Mouse (Mus musculus) layer of hippocampus, adult 2 months (tissue): Measurements from ENCODE around the gene Scarf2. TPM values are rescaled to one million over a fixed set of nuclear protein-coding genes. Genes with fewer than 3 reads are reported as not detected.
A peak's percentile ranks its signal among the peaks of the same experiment; 100 is the strongest.

ENCODE experiments used
- DNase-seq, 2 experiments: peaks; one replicate each; pipeline ENCODE4 v3.0.0; 2022; ENCODE audit warnings: low spot score in 2 of 2
- H3K27ac ChIP-seq: fragments of 200-600 bp; 2 replicates; pipeline ENCODE4 v1.8.1; 2022
- H3K4me3 ChIP-seq: fragments of 200-600 bp; 2 replicates; pipeline ENCODE4 v1.8.1; 2022; ENCODE audit warnings: mild to moderate bottlenecking
- CTCF ChIP-seq: fragments of 200-600 bp; conservative IDR thresholded peaks from 2 replicates; pipeline ENCODE4 v1.8.1; 2022; ENCODE audit warnings: antibody characterized with exemption, mild to moderate bottlenecking, moderate library complexity
- total RNA-seq, 2 experiments: library from RNA; stranded (reverse); gene quantifications; 2 replicates each; pipeline ENCODE4 v1.2.3; 2021

Gene Scarf2
- total RNA-seq, 2 experiments from 2014 or later, result 2.5 to 2.7 TPM

DNA sequence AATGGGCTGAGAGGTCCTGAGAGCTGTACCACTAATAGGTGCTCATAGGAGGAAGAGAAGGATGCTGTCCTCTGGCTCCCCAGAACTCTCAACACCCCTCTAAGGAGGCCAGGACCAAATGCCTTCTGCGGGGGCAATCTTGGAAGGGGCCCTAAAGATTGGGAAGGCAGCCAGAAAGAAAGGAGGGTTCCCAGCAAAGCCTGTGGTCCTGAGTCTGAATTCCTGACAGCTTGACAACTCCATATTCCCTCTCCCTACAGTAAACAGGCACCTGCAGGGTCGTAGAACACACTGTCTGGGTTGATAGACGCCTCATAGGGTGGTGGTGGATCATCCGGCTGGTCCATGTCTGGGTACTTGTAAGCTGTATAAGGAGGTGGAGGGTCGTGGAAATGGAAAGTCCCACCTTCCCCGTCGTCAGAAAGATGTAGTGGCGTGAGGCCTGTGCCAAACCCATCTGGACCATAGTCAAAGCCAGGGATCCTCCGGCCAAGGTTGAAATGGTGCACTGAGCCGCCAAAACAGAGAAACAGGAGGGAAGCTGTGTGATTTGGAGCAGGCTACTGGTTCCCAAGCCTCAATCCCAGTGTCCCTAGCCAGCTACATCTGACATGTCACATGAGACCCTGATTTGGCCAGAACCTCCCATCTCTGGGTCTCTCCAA is 46.8 kb downstream of the Scarf2 start:
- no peak for TF ChIP-seq CTCF
- H3K27ac ChIP-seq, result no peak overlapping the region
- DNase-seq, result no peak
- H3K4me3 ChIP-seq, result no peak overlapping the region

GRCm38 (mm10) chr16:17848431-17848830 is 51.3 kb downstream of the Scarf2 start:
- no peak overlapping the region for H3K4me3 ChIP-seq
- no peak for DNase-seq
- TF ChIP-seq CTCF, result no peak
- peak overlapping the region; percentile 60 for H3K27ac ChIP-seq

- TF ChIP-seq CTCF, result peak; percentile 98
- H3K27ac ChIP-seq, result peak overlapping the region; percentile 60
- no peak overlapping the region for H3K4me3 ChIP-seq
- DNase-seq, result peak; percentile 67 to 78
Measured at GRCm38 (mm10) chr16:17848928-17849327, 51.8 kb downstream of the Scarf2 start.

DNA sequence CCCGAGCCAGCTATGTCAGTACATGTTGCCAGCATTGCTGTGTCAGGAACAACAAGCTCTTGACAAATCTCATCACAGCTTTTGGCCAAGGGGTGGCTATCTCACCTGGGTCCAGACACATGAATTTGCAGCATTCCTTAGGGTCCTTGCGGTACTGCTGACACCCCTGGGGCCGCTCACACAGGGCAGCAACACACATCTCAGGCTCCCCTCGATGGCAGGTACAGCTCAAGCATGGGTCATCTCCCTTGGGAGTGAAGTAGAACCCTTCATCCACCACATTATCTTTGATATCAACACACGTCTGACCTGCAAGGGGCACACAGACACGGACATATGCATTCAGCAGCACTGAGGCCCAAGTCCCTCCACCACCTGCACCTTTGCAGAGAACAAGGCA is 52.4 kb downstream of the Scarf2 start:
- Histone ChIP-seq H3K4me3 (no peak overlapping the region), H3K27ac (peak overlapping the region; percentile 60; the same call in 1 of the 2 replicates)
- TF ChIP-seq CTCF, result no peak
- no peak for DNase-seq

- H3K4me3 ChIP-seq, result no peak overlapping the region
- no peak for TF ChIP-seq CTCF
- peak overlapping the region; percentile 83 for H3K27ac ChIP-seq
- DNase-seq, result no peak
Measured at GRCm38 (mm10) chr16:17851331-17851730, 54.2 kb downstream of the Scarf2 start.

- Histone ChIP-seq H3K4me3 (no peak overlapping the region), H3K27ac (peak overlapping the region; percentile 83)
- no peak for DNase-seq
- no peak for TF ChIP-seq CTCF
Measured at GRCm38 (mm10) chr16:17851860-17852259, 54.8 kb downstream of the Scarf2 start.

- TF ChIP-seq CTCF, result no peak
- no peak for DNase-seq
- H3K4me3 ChIP-seq, result no peak overlapping the region
- no peak overlapping the region for H3K27ac ChIP-seq
Measured at GRCm38 (mm10) chr16:17853263-17853662, 56.2 kb downstream of the Scarf2 start.

GRCm38 (mm10) chr16:17857157-17857556 is 60.1 kb downstream of the Scarf2 start:
- DNase-seq, result no peak
- TF ChIP-seq CTCF, result no peak
- Histone ChIP-seq H3K4me3 (no peak overlapping the region), H3K27ac (no peak overlapping the region)

Other genes with a start within 250 kb of the Scarf2 start
- under 1 TPM; 0.36 to 0.56 TPM for gene Lrrc74b, start 236.0 kb upstream of the Scarf2 start, total RNA-seq
- gene P2rx6, start 235.4 kb upstream of the Scarf2 start, total RNA-seq, result 1 to 10 TPM in 1 of 2 experiments, under 1 TPM in 1; 0.95 to 1.4 TPM
- 100 to 1,000 TPM; 102 to 105 TPM for gene Slc7a4, start 214.1 kb upstream of the Scarf2 start, total RNA-seq
- 10 to 100 TPM; 49.2 to 59.7 TPM for gene Smpd4, start 177.9 kb upstream of the Scarf2 start, total RNA-seq
- gene Ccdc74a, start 150.8 kb upstream of the Scarf2 start, total RNA-seq, result 10 to 100 TPM; 38.1 to 54.2 TPM
- gene Med15, start 64.4 kb upstream of the Scarf2 start, total RNA-seq, result 10 to 100 TPM; 76.7 to 81.8 TPM
- 100 to 1,000 TPM; 101 TPM for gene Klhl22, start 37.7 kb upstream of the Scarf2 start, total RNA-seq
- 1 to 10 TPM; 3.2 to 4.5 TPM for gene B830017H08Rik, start 35.8 kb downstream of the Scarf2 start, total RNA-seq
- gene Car15, start 41.1 kb downstream of the Scarf2 start, total RNA-seq, result 10 to 100 TPM; 13.1 to 16.8 TPM
- gene Gm20518, start 94.4 kb downstream of the Scarf2 start, total RNA-seq, result 1 to 10 TPM; 2.2 to 2.6 TPM
- gene Tssk1, start 96.9 kb downstream of the Scarf2 start, total RNA-seq, result not detected
- 100 to 1,000 TPM; 104 to 112 TPM for gene Dgcr2, start 101.3 kb downstream of the Scarf2 start, total RNA-seq
- gene Tssk2, start 101.4 kb downstream of the Scarf2 start, total RNA-seq, result not detected
- 10 to 100 TPM; 33.1 to 33.3 TPM for gene Ess2, start 114.1 kb downstream of the Scarf2 start, total RNA-seq
- gene Gsc2, start 117.8 kb downstream of the Scarf2 start, total RNA-seq, result not detected
- 10 to 100 TPM; 42.2 to 45.6 TPM for gene Slc25a1, start 130.9 kb downstream of the Scarf2 start, total RNA-seq
- gene Vpreb2, start 183.1 kb downstream of the Scarf2 start, total RNA-seq, result not detected